Mouse (Mus musculus) heart, embryonic 10.5 days (tissue): Measurements from ENCODE around the gene Pou4f2. TPM values are rescaled to one million over a fixed set of nuclear protein-coding genes. Genes with fewer than 3 reads are reported as not detected.

Source experiments
- polyA plus RNA-seq: library from polyadenylated mRNA; unstranded; fragments of >200 nt; fragmentation: Nextera tagmentation; extraction: Ambion mirVana; gene quantifications from 2 replicates; pipeline ENCODE4 v1.2.1, GENCODE M21; 2016

The Pou4f2 gene
- polyA plus RNA-seq, 1 experiment from 2014 or later: not detected

Other genes with a start within 250 kb of the Pou4f2 start
- gene Ttc29, start 223.3 kb downstream of the Pou4f2 start, polyA plus RNA-seq: not detected in 2 replicates
- gene Rbmxl1, start 72.3 kb upstream of the Pou4f2 start, polyA plus RNA-seq: 199 and 273 TPM in 2 replicates
- 9.2 and 10.0 TPM in 2 replicates for gene Slc10a7, start 72.7 kb upstream of the Pou4f2 start, polyA plus RNA-seq